Mouse (Mus musculus): ENCODE results near the gene Runx2. TPM values are rescaled to one million over a fixed set of nuclear protein-coding genes. Genes with fewer than 3 reads are reported as not detected.

Gene Runx2
- total RNA-seq, 2 experiments from 2014 or later, result 12.3 to 15.8 TPM

DNA sequence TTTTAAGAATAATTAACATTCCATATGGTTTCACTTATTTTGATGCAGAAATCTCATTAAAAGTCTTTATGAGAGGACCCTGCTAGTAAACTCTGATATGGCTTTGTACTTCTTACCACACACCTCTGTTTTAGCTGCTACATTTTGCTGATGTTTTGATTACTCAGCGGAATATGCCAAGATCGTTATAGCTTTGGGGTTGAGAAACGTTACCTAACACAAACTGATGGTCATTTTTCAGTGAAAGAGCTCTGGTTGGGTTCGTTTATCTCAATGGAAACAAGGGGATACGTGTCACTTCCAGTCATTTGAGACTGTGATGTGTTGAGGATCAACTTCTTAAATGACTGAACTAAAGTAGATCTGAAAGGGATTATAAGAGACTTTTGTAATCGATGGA is 203.8 kb downstream of the Runx2 start:
- DNase-seq (ENCODE audit: extremely low spot score in 1 of 2, low spot score in 2 of 2), result no peak
- no peak overlapping the region for H3K4me3 ChIP-seq
- no peak overlapping the region for H3K27ac ChIP-seq
- intact Hi-C loops (cut with DNase I), result loop anchor here (10.0 kb wide), 1 partner anchor 794 kb away; no protein-coding TSS in a partner anchor
- TF ChIP-seq CTCF (IDR thresholded peaks at IDR 0.05), result no peak

DNA sequence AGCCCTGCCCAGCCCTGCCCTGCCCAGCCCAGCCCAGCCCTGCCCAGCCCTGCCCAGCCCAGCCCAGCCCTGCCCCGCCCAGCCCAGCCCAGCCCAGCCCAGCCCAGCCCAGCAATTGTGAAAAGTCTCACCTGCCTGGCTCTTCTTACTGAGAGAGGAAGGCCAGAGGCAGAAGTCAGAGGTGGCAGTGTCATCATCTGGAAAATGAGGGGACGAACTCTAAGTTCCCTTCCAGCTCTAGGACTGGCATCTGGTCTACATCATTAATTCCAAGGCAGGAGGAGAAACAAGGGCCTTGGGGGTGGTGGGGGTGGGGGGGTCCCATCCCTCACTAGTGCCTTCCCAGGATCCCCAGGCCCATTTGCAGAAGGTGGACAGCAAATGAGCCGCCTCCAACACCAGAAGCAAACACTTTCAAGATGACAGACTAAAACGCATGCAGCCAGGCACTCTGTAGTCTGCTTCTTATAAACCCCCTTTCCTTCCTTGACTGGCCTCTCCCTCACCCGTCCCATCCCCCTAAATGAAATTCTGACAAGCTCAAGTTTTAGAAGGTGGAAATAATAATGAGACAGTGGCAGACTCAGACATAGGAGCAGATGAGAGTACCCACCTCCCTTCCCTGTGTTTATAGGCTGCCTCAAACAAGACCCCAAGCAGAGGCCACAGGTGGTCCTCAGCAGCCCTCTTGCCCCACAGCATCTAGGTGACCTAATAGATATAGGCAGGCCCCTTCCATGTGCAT is 204.5 kb downstream of the Runx2 start:
- intact Hi-C loops (cut with DNase I), result loop anchor here (10.0 kb wide), 1 partner anchor 795 kb away; no protein-coding TSS in a partner anchor
- no peak for TF ChIP-seq CTCF (IDR thresholded peaks at IDR 0.05)
- no peak for DNase-seq (ENCODE audit: extremely low spot score in 1 of 2, low spot score in 2 of 2)
- Histone ChIP-seq H3K4me3 (no peak overlapping the region), H3K27ac (no peak overlapping the region)

- intact Hi-C loops (cut with DNase I), result no loop called here
- TF ChIP-seq CTCF (IDR thresholded peaks at IDR 0.05), result no peak
- Histone ChIP-seq H3K4me3 (no peak overlapping the region), H3K27ac (no peak overlapping the region)
- no peak for DNase-seq (ENCODE audit: extremely low spot score in 1 of 2, low spot score in 2 of 2)
Observed at GRCm38 (mm10) chr17:44609356-44609755, 205.2 kb downstream of the Runx2 start.

DNA sequence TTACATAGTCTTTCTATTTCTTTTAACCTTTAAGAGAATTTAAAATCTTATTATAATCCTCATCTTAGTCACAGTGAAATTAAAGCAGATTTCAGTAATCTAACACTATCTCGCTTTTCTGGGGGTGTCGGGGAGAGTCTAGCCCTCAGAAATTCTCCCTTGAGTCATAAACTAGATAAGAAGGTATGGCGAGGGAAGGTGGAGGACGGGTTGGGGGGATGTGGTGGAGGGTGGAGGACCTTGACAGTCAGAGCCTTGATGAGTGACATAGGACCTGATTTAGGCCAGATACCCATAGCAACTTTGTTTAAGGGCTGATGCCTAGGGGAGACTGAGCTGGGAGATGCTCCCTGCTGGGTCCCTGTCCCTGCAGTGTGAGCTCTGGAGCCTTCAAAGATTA is 205.7 kb downstream of the Runx2 start:
- no peak for TF ChIP-seq CTCF (IDR thresholded peaks at IDR 0.05)
- no peak overlapping the region for H3K4me3 ChIP-seq
- intact Hi-C loops (cut with DNase I), result no loop called here
- DNase-seq (ENCODE audit: extremely low spot score in 1 of 2, low spot score in 2 of 2), result no peak
- H3K27ac ChIP-seq, result no peak overlapping the region

- DNase-seq (ENCODE audit: extremely low spot score in 1 of 2, low spot score in 2 of 2), result no peak
- Histone ChIP-seq H3K27ac (no peak overlapping the region), H3K4me3 (no peak overlapping the region)
- intact Hi-C loops (cut with DNase I), result no loop called here
- no peak for TF ChIP-seq CTCF (IDR thresholded peaks at IDR 0.05)
Observed at GRCm38 (mm10) chr17:44607383-44607782, 207.2 kb downstream of the Runx2 start.

DNA sequence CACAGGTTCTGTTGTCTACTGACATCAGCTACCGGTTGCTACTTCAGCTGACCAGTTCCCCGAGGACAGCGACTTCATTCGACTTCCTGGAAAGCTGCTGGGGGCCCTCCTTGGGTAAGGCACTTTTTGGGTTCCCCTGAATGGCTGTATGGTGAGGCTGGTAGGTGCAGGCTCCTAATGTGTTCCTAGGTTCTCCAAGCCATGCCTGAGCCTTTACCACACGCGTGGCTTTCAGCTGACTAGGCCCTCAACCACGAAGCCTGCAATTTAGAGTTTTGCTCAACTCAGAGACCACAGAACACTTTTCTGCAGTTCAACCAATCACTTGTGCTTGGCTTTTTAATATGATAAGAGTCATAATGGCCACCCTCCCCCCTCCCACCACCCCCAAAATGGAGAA is 208.4 kb downstream of the Runx2 start:
- DNase-seq (ENCODE audit: extremely low spot score in 1 of 2, low spot score in 2 of 2), result no peak
- intact Hi-C loops (cut with DNase I), result no loop called here
- no peak overlapping the region for H3K4me3 ChIP-seq
- no peak for TF ChIP-seq CTCF (IDR thresholded peaks at IDR 0.05)
- H3K27ac ChIP-seq, result no peak overlapping the region

DNA sequence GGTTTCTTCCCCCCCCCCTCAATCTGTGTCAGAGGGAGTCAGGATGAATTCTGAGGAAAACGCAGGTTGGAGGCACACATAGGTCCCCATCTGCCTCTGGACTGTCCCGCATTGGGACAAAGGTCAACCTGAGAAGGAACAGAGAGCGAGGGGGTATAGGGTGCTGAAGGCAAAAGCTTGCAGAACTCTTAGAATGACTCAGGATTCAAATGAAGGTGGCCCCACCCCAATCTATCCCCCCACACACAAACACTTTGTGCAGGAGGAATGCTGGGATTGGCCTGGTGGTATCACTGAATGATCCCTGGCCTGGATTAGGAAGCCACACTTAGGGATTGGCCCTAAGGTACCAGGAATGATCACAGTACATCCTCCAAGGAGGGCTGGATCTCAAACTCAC is 208.8 kb downstream of the Runx2 start:
- TF ChIP-seq CTCF (IDR thresholded peaks at IDR 0.05), result no peak
- no peak for DNase-seq (ENCODE audit: extremely low spot score in 1 of 2, low spot score in 2 of 2)
- Histone ChIP-seq H3K4me3 (no peak overlapping the region), H3K27ac (no peak overlapping the region)
- intact Hi-C loops (cut with DNase I), result no loop called here

DNA sequence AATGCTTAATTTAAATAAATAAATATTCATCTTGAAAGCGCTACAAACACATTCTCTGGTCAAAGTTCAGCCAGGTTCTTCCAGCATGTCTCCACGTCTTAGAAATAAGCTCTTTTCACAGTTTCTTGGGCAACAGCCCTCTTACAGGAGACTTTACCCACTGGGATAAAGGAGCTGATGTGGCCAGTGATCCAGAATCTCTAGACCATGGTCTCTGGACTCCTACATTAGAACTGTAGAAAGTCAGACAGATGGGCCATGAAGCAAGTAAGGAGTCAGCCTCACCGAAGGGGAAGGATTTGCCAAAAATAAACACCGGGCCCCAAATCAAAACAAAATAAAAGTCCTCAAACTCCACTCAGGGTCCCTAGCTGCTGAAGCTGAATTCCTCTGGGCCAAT is 211.4 kb downstream of the Runx2 start:
- TF ChIP-seq CTCF (IDR thresholded peaks at IDR 0.05), result no peak
- Histone ChIP-seq H3K4me3 (no peak overlapping the region), H3K27ac (no peak overlapping the region)
- DNase-seq (ENCODE audit: extremely low spot score in 1 of 2, low spot score in 2 of 2), result no peak
- intact Hi-C loops (cut with DNase I), result no loop called here

- no peak overlapping the region for H3K4me3 ChIP-seq
- no peak for DNase-seq (ENCODE audit: extremely low spot score in 1 of 2, low spot score in 2 of 2)
- TF ChIP-seq CTCF (IDR thresholded peaks at IDR 0.05), result no peak
- no peak overlapping the region for H3K27ac ChIP-seq
- intact Hi-C loops (cut with DNase I), result no loop called here
Observed at GRCm38 (mm10) chr17:44601317-44602021, 213.1 kb downstream of the Runx2 start.

DNA sequence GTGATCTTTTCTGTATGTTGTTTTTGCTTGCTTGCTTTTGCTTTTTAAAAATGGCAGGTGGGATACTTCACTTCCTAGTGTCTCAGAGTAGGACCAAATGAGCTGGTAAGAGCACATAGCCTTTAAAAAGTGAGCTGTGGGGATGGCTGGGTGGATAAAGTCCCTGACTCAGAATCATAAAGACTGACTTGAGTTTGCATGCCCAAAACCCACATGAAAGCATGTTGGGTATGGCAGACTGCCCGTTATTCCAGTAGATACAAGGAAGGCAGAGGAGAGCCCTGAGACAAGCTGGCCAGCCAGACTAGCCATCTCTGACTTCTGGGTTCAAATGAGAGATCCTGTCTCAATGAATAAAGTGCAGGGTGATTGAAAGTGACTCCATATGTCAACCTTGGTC is 214.7 kb downstream of the Runx2 start:
- H3K4me3 ChIP-seq, result no peak overlapping the region
- TF ChIP-seq CTCF (IDR thresholded peaks at IDR 0.05), result no peak
- intact Hi-C loops (cut with DNase I), result no loop called here
- no peak for DNase-seq (ENCODE audit: extremely low spot score in 1 of 2, low spot score in 2 of 2)
- no peak overlapping the region for H3K27ac ChIP-seq

DNA sequence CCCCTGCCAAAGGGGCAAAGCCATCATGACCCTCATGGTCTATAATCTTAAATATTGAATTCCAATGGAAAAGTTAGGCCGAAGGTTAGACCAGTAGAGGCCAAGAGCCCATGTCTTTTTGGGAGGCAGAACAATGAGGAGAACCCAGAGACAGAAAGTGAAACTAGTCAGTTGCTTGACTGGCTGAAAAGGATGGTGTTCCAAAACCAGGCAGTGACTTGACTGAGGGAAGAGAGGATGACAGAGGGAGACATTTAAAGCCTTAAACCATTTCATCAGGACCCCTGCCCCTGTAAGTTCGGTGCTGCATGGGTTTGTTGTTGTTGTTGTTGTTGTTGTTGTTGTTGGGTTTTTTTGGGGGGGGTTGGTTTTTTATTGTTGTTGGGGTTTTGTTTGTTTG is 215.5 kb downstream of the Runx2 start:
- no peak for TF ChIP-seq CTCF (IDR thresholded peaks at IDR 0.05)
- Histone ChIP-seq H3K4me3 (no peak overlapping the region), H3K27ac (no peak overlapping the region)
- intact Hi-C loops (cut with DNase I), result no loop called here
- no peak for DNase-seq (ENCODE audit: extremely low spot score in 1 of 2, low spot score in 2 of 2)

DNA sequence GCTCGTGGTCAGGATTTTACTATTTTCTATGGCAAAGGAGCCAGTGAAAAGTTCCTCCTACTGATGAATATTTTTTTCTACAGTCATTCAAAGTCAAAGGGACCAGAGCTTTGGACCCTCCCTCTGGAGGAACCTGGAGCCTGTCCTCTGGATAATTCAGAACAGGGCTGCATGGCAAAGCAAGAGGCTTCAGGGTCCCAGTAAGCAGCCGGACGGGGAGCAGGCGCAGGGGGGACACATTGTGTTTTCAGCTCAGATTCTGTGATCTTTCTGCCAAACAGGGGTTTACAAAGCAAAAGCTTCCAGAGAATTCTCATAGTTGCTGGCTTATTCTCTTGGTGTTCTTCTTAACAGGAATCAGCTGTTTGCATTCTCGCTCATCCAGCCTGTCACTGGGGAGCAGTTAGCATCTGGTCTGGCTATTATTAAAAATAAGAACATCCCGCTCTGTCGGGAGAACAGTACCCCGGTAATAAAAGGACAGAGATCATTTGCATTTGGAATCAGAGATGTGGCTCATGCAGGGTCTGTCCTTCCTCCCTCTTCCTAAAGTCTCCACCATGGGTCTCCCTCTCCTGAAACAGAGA is 216.6 kb downstream of the Runx2 start:
- no peak for DNase-seq (ENCODE audit: extremely low spot score in 1 of 2, low spot score in 2 of 2)
- intact Hi-C loops (cut with DNase I), result no loop called here
- H3K4me3 ChIP-seq, result no peak overlapping the region
- H3K27ac ChIP-seq, result peak overlapping the region; percentile 21; the same call in 1 of the 2 replicates
- TF ChIP-seq CTCF (IDR thresholded peaks at IDR 0.05), result no peak
